Mouse (Mus musculus): ENCODE data around the gene Lrrc32. TPM values are rescaled to one million over a fixed set of nuclear protein-coding genes. Genes with fewer than 3 reads are reported as not detected.

The Lrrc32 gene
- polyA plus RNA-seq, 1 experiment: not detected

- TF ChIP-seq POLR2A (IDR thresholded peaks at IDR 0.05; ENCODE audit: insufficient read depth, low read depth, low read length): no peak
- no peak for TF ChIP-seq CTCF (IDR thresholded peaks at IDR 0.05; ENCODE audit: insufficient read depth, low read depth, low read length)
- no peak overlapping the region for H3K27ac ChIP-seq (ENCODE audit: insufficient read depth, low read depth, low read length)
- H3K4me3 ChIP-seq (ENCODE audit: insufficient read depth, low read depth, low read length): no peak overlapping the region
- H3K4me1 ChIP-seq (ENCODE audit: control insufficient read depth, insufficient read depth, low read length): peaks cover 24% of the 10 kb centered on the region
- WGBS: 72% methylated on average over 8 of the region's 8 CpGs
Measured at GRCm38 (mm10) chr7:98523070-98523812, 34.2 kb downstream of the Lrrc32 start.

GRCm38 (mm10) chr7:98523813-98524361, 34.8 kb downstream of the Lrrc32 start:
- 8% methylated on average over 7 of the region's 7 CpGs for WGBS
- H3K27ac ChIP-seq (ENCODE audit: insufficient read depth, low read depth, low read length): peak overlapping the region; percentile 58; the same call in 1 of the 2 replicates
- peaks cover 20% of the 10 kb centered on the region for H3K4me1 ChIP-seq (ENCODE audit: control insufficient read depth, insufficient read depth, low read length)
- no peak for TF ChIP-seq CTCF (IDR thresholded peaks at IDR 0.05; ENCODE audit: insufficient read depth, low read depth, low read length)
- no peak for TF ChIP-seq POLR2A (IDR thresholded peaks at IDR 0.05; ENCODE audit: insufficient read depth, low read depth, low read length)
- H3K4me3 ChIP-seq (ENCODE audit: insufficient read depth, low read depth, low read length): no peak overlapping the region

DNA sequence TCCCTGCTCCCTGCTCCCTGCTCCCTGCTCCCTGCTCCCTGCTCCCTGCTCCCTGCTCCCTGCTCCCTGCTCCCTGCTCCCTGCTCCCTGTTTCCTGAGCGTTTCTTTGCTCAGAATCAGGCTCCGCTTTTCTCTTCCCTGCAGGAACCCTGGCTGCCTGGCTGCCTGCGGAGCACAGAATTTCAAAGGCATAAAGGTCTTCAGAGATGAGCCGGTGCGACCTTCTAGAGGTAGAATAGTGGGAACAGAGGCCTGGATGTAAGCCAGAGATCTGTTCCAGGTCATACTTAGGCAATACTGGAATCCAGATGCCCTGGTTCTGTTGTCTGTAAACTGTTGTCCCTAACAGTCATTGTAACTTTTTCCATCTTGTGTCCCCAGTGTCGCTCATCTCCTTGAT, 35.3 kb downstream of the Lrrc32 start:
- peak overlapping the region; percentile 58; the same call in 1 of the 2 replicates for H3K27ac ChIP-seq (ENCODE audit: insufficient read depth, low read depth, low read length)
- WGBS: 44% methylated on average over 6 of the region's 6 CpGs
- H3K4me1 ChIP-seq (ENCODE audit: control insufficient read depth, insufficient read depth, low read length): peaks cover 20% of the 10 kb centered on the region
- no peak overlapping the region for H3K4me3 ChIP-seq (ENCODE audit: insufficient read depth, low read depth, low read length)
- no peak for TF ChIP-seq CTCF (IDR thresholded peaks at IDR 0.05; ENCODE audit: insufficient read depth, low read depth, low read length)
- no peak for TF ChIP-seq POLR2A (IDR thresholded peaks at IDR 0.05; ENCODE audit: insufficient read depth, low read depth, low read length)

DNA sequence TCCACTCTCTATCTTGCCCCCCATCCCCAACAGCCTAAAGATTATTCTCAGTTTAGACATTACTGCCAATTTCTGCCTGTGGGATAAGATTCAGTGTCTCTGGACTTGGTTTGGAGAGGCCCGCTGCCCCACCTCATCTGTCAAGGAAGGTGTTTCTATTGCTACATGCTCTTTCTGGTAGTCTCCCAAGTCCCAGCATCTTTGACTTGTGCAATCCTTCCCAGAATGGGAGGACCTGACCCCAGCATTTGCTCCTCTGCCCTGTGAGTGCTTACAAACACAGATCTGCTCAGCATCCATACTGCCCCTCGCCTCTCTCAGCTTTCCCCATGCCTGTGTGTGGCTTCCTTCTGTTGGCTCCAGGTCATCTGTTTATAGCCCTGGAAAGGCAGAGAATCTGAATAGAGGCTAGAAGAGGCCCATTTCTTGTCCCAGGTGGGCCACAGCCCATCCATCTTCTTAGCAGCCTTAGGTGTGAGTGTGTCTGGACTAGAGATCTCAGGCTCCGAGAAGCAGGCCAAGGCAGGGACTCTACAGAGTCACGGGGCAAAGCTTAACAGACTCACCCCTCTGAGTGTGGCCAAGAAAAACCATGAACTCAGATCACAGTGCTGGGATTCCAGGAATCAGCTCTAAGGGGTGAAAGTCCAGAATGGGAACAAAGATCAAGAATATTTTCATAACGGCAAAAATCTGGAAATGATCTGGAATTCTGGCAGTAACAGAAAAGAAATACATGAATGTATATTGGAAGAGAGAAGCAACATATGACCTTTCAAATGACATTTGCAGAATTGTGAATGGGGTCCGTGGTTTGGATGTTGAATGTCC, 36.0 kb downstream of the Lrrc32 start:
- peaks cover 20% of the 10 kb centered on the region for H3K4me1 ChIP-seq (ENCODE audit: control insufficient read depth, insufficient read depth, low read length)
- H3K4me3 ChIP-seq (ENCODE audit: insufficient read depth, low read depth, low read length): no peak overlapping the region
- no peak overlapping the region for H3K27ac ChIP-seq (ENCODE audit: insufficient read depth, low read depth, low read length)
- TF ChIP-seq POLR2A (IDR thresholded peaks at IDR 0.05; ENCODE audit: insufficient read depth, low read depth, low read length) (no peak), CTCF (IDR thresholded peaks at IDR 0.05; ENCODE audit: insufficient read depth, low read depth, low read length) (no peak)
- 90% methylated on average over 6 of the region's 6 CpGs for WGBS

- Histone ChIP-seq H3K4me3 (ENCODE audit: insufficient read depth, low read depth, low read length) (no peak overlapping the region), H3K4me1 (ENCODE audit: control insufficient read depth, insufficient read depth, low read length) (peaks cover 20% of the 10 kb centered on the region), H3K27ac (ENCODE audit: insufficient read depth, low read depth, low read length) (no peak overlapping the region)
- TF ChIP-seq CTCF (IDR thresholded peaks at IDR 0.05; ENCODE audit: insufficient read depth, low read depth, low read length) (no peak), POLR2A (IDR thresholded peaks at IDR 0.05; ENCODE audit: insufficient read depth, low read depth, low read length) (no peak)
- 93% methylated on average over 3 of the region's 3 CpGs for WGBS
Measured at GRCm38 (mm10) chr7:98527085-98527484, 38.0 kb downstream of the Lrrc32 start.

GRCm38 (mm10) chr7:98531612-98532011, 42.5 kb downstream of the Lrrc32 start:
- TF ChIP-seq CTCF (IDR thresholded peaks at IDR 0.05; ENCODE audit: insufficient read depth, low read depth, low read length) (no peak), POLR2A (IDR thresholded peaks at IDR 0.05; ENCODE audit: insufficient read depth, low read depth, low read length) (no peak)
- no peak overlapping the region for H3K4me3 ChIP-seq (ENCODE audit: insufficient read depth, low read depth, low read length)
- WGBS: 75% methylated on average over 7 of the region's 7 CpGs
- H3K4me1 ChIP-seq (ENCODE audit: control insufficient read depth, insufficient read depth, low read length): no peaks in the 10 kb centered on the region
- no peak overlapping the region for H3K27ac ChIP-seq (ENCODE audit: insufficient read depth, low read depth, low read length)

- TF ChIP-seq POLR2A (IDR thresholded peaks at IDR 0.05; ENCODE audit: insufficient read depth, low read depth, low read length) (no peak), CTCF (IDR thresholded peaks at IDR 0.05; ENCODE audit: insufficient read depth, low read depth, low read length) (no peak)
- no peaks in the 10 kb centered on the region for H3K4me1 ChIP-seq (ENCODE audit: control insufficient read depth, insufficient read depth, low read length)
- no peak overlapping the region for H3K4me3 ChIP-seq (ENCODE audit: insufficient read depth, low read depth, low read length)
- WGBS: 94% methylated on average over 4 of the region's 4 CpGs
- H3K27ac ChIP-seq (ENCODE audit: insufficient read depth, low read depth, low read length): no peak overlapping the region
Measured at GRCm38 (mm10) chr7:98532981-98533380, 43.9 kb downstream of the Lrrc32 start.

DNA sequence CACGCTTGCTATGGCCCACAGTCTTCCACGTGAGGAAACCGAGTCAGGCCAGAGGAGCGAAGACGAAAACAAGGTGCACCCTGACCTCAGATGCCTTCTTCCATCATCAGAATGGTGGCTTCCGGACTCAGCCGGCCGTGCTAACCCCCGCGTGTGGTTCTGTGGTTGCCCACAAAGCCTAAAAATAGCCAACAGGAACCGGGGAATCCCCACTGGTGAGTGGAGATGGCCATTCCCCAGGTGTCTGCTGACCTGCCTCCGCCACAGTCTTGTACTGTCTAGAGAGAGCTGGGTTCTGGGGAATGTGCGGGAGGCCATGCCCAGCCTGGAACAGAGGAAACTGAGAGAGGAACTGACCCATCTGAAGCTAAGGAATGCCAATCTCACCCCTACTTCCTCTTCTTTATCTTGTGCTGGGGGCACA, 45.4 kb downstream of the Lrrc32 start:
- H3K4me1 ChIP-seq (ENCODE audit: control insufficient read depth, insufficient read depth, low read length): no peaks in the 10 kb centered on the region
- TF ChIP-seq POLR2A (IDR thresholded peaks at IDR 0.05; ENCODE audit: insufficient read depth, low read depth, low read length): no peak
- no peak overlapping the region for H3K4me3 ChIP-seq (ENCODE audit: insufficient read depth, low read depth, low read length)
- H3K27ac ChIP-seq (ENCODE audit: insufficient read depth, low read depth, low read length): no peak overlapping the region
- 94% methylated on average over 13 of the region's 13 CpGs for WGBS

DNA sequence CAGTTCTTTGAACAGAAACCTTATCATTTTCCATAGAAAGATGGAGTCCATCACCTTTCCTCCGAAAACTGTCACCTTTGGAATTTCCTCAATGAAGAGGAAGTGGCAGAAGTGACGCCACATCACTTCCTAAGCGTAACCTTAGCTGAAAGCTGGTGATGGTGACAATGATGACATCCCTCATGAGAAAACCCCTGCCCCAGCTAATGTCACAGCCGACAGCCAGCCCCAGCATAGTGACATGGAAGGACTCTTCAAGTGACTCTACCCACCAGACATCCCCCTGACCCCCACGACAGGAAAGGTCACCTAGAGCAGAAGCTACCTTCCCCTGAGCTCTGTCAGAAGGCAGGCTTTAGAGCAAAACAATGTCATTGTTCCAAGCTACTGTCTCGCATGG, 46.1 kb downstream of the Lrrc32 start:
- no peak for TF ChIP-seq CTCF (IDR thresholded peaks at IDR 0.05; ENCODE audit: insufficient read depth, low read depth, low read length)
- TF ChIP-seq POLR2A (IDR thresholded peaks at IDR 0.05; ENCODE audit: insufficient read depth, low read depth, low read length): no peak
- Histone ChIP-seq H3K4me3 (ENCODE audit: insufficient read depth, low read depth, low read length) (no peak overlapping the region), H3K27ac (ENCODE audit: insufficient read depth, low read depth, low read length) (no peak overlapping the region), H3K4me1 (ENCODE audit: control insufficient read depth, insufficient read depth, low read length) (no peaks in the 10 kb centered on the region)
- 94% methylated on average over 6 of the region's 6 CpGs for WGBS
